Mouse (Mus musculus) urinary bladder, adult 2 months (tissue): ENCODE measurements around the gene Cacna2d2. TPM values are rescaled to one million over a fixed set of nuclear protein-coding genes. Genes with fewer than 3 reads are reported as not detected.

Experiments
- DNase-seq: peaks from one replicate; pipeline ENCODE4 v3.0.0; 2022; ENCODE audit warnings: low spot score
- polyA plus RNA-seq: library from polyadenylated mRNA; depleted of rRNA; stranded (reverse); fragments of >200 nt; gene quantifications from 2 replicates; pipeline ENCODE4 v1.2.3, GENCODE M21; 2012

Cacna2d2 gene
- polyA plus RNA-seq, 1 experiment = 0.84 TPM

DNA sequence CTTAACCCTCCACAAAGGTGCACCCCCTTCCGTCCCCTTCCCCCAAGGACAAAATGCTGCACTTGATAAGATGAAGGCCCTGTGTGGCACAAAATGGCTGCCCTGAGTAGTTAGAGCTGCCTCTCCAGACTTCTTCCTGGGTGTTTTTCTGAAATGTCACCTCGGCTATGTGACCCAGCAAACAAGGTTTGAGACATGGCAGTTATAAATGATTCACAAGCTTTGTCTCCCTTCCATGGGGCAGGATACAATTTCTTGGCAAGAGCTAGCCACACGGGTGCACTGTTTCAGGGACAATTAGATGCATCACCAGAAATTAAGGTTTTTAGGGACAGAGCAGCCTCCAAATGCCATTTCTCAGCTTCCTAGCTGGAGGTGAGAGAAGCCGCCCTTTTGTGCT is 141.0 kb downstream of the Cacna2d2 start:
- DNase-seq = no peak

DNA sequence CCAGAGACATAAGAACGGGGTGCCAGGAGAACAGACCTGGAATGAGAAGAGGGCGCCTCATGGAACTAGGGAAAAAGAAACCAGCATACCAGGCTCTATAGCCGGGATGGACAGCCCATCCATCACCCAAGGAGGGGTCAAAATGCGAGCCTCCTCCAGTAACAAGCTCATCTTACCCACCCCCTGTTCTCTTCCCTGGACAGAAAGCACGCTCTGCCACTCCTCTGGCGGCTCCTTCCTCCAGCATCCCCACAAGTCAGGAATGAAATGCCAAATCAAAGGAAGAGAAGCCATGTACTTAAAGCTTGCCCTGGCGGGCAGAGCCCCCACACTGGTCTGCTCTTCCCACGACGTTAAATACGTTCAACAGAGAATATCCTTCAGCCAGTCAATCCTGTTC is 141.6 kb downstream of the Cacna2d2 start:
- no peak for DNase-seq

DNA sequence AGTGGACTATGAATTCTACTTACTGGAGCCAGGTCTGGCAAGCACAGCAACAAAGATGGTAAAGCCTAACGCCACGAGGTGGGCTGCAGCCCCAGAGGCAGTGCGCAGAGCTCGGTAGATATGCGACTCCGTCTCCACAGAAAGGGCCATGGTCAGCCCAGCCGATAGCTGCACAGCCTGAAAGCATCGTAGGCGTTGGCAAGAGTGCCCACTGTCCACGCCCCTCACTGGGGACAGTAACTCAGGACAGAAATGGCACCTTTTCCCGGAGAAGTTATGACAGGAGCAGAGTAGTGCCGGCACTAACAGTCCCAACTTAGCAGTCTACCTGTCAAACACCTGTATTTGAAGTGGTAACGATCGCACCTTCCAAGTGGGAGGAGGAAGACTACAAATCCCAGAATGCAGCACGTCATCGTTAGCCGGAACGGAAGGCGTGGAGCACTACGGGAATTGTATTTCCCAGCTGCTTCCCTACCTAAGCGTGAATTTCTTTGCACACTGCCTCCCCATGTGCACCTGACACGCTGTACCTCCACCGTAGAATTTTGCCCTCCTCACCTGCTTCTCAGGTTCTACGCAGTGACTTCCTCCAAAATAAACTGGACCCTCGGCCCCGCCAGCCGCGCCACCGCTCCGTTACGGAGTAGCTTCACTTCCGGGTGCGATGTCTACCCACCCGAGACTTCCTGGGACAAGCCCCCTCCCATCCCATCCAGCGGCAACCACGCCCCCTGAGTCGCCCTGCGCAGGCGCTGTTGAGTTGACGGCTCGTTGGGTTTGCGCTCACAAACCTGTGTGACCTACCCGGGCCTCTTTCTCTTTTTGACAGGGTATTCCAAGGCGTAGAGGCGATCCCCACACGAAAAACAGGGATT is 142.3 kb downstream of the Cacna2d2 start, which contains the start of the genes Cyb561d2 and Nprl2:
Gene Cyb561d2 (minus strand): TSS at position 720 of the 878 bp plus-strand sequence.
Gene Nprl2 (plus strand): TSS at position 753 of the 878 bp plus-strand sequence.
- peak; percentile 88 for DNase-seq

DNA sequence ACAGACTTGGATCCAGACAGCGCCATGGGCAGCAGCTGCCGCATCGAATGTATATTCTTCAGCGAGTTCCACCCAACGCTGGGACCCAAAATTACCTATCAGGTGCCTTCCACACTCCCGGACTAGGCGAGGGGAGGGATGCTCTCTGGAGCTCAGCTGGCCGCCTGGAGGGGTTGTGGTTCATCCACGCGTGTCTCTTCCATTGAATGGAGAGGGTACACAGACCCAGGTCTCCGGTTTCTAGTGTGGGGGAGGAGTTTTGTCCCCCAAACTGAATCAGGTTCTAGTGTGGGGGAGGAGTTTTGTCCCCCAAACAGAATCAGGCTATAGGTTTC is 142.9 kb downstream of the Cacna2d2 start:
- DNase-seq = no peak

DNA sequence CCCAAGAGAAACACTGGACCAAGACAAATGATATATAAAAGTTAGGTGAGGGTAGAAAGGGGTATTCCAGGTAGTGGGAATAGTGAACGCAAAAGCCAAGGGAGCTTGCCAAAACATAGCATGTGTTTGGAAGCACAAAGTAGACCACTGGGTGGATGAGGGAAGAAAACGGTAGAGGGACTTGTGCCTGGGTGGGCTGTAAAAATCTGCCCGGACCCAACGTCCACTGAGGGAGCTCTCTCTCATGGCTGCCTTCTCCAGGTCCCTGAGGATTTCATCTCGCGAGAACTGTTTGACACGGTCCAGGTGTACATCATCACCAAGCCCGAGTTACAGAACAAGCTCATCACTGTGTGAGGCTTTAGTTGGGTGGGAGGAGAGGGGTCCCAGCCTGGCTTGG is 143.3 kb downstream of the Cacna2d2 start:
- no peak for DNase-seq

DNA sequence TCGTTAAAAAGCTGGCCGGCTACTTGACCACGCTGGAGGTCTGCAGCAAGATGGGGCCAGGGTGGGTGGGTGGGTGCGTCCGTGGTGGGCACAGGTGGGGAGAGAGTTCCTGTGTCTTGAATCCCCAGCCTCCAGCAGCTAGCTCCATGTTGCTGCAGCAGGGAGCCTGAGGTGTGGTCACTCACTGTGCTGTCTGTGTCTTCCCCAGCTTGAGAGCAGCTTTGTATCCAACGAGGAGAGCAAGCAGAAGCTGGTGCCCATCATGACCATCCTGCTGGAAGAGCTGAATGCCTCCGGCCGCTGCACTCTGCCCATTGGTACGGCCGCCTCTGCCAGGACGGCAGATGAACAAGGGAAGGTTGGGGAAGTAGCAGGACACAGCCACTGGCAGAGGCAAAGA is 143.9 kb downstream of the Cacna2d2 start:
- no peak for DNase-seq

DNA sequence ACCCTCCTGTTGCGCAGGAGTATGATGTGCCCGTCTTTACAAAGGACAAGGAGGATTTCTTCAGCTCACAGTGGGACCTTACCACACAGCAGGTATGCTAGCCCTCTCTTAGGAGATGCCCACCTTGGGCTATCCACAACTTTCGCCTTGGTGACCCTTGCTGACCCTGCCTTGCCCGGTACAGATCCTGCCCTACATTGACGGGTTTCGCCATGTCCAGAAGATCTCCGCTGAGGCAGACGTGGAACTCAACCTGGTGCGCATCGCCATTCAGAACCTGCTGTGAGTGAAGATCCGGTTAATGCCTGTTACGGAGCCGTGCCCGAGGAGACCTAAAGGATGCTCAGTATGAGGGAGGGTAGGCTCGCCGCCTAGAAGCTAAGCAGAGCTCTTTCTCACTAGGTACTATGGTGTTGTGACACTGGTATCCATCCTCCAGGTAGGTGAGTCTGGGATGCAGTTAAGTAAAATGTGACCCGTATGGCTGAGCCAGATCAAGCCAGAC is 144.8 kb downstream of the Cacna2d2 start:
- no peak for DNase-seq

DNA sequence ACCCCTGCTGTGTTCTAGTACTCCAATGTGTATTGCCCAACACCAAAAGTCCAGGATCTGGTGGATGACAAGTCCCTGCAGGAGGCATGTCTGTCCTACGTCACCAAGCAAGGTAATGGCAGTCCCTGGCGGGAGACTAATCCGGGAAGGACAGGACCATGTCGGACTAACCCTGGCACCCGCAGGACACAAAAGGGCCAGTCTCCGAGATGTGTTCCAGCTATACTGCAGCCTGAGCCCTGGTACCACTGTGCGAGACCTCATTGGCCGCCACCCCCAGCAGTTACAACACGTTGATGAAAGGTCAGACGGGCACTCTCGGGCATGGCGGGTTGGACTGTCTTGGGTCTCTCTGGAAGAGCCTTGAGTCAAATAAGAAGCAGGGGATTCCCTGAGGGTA is 145.3 kb downstream of the Cacna2d2 start:
- DNase-seq = no peak

DNA sequence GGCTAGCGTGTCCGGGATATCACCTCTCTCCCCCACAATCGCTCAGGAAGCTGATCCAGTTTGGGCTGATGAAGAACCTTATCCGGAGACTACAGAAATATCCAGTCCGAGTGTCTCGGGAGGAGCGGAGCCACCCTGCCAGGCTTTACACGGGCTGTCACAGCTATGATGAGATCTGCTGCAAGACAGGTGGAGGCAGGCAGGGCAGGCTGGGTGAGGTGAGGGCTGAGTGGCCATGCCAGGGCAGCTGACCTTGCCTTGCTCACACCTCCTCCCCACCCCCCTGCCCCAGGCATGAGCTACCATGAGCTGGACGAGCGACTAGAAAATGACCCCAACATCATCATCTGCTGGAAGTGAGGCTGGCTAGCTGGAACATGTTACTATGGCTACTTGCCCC is 145.8 kb downstream of the Cacna2d2 start:
- DNase-seq = no peak

DNA sequence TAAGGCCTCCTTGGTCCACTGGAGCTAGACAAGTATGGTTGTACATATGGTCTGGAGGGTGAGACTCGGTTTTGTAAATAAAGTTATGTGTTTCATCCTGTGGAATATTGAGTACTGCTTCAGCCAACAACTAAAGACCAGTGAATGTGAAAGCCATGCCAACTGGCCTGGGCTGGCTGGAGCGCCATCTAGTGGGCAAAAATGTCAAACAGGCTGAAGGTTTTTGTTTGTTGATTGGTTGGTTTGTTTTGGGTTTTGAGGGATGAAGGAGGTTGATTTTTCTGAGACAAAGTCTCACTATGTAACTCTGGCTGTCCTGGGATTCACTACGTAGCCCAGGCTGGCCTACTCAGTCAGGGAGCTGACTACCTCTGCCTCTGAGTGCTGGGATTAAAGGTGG is 146.2 kb downstream of the Cacna2d2 start:
- DNase-seq = no peak

DNA sequence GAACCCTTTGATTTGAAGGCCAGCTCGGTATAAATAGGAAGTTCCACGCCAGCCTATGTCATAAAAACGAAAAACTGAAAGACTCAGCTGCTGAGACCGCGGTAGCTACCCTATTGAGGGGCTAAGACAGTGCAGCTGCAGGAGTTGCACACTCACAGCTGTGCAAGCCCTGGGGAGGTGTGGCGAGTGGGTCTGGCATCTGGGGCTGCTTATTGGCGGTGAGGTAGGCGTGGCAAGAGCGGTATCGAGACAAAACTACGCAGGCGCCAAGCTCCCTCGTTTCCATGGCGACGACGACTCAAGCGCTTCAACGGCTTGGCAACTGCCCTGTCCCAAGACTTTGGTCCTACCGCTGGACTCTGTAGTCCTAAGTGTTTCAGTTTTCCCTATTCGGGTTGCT is 147.6 kb downstream of the Cacna2d2 start, which contains the start of gene Zmynd10:
Gene Zmynd10 (plus strand): TSS at position 273 of the 400 bp plus-strand sequence.
- DNase-seq = no peak

DNA sequence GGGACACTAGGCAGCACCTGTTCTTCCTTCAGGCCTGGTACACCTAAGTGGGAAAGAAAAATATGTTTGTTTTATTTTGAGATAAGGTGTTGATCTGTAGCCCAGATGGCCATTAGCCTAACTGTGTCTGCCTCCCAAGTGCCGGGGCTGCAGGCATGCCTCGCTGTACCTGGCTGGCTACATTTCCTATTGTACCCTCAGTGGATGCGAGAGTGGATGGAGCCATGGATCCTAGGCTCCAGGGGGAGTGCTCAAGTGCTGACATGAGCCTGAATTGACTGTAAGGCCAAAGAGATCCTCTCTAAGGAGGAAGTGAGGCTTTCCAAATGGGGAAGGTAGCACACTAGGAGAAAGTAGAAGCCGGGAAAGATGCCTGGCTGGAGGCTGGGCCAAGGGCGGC is 148.5 kb downstream of the Cacna2d2 start:
- DNase-seq = no peak

DNA sequence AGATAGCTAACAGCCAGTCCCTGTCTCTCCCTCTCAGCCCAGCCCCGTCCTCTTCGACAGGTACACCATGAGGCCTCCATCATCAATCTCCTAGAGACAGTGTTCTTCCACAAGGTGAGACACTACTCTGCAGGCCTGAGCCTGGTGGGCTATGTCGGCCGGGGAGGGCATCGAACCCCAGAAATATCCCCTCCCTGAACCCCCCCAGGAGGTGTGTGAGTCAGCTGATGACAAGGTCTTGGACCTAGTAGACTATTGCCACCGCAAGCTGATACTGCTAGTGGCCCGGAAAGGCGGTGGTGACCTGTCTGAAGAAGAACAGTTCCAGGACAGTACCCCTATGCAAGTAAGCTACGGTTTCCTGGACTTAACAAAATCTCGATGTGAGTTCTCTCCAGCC is 149.4 kb downstream of the Cacna2d2 start:
- DNase-seq = no peak

DNA sequence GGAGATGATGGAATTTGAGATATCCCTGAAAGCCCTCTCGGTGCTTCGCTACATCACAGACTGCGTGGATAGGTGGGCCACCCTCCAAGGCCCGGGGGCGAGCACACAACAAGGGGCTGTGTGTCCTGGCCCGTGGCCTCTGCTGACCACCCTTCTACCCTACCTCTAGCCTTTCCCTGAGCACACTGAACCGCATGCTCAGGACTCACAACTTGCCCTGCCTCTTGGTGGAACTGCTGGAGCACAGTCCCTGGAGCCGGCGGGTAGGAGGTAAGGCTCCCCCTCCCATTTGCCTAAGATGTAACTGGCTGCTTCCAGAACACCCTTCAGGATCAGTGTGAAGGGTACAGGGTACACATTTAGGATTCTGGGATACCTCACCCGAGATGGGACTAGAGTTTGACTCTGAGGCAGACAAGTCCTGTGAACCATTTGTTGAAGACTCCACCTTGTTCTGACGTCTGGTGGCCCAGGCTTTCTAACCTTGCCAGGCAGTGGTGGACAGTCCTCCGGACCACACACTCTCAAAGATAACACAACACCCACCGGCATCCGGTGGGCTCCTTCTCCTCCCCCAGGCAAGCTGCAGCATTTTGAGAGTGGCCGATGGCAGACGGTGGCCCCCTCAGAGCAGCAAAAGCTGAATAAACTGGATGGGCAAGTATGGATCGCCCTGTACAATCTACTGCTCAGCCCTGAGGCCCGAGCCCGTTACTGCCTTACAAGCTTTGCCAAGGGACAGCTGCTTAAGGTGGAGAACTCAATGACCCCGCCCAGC is 150.1 kb downstream of the Cacna2d2 start:
- DNase-seq = no peak

DNA sequence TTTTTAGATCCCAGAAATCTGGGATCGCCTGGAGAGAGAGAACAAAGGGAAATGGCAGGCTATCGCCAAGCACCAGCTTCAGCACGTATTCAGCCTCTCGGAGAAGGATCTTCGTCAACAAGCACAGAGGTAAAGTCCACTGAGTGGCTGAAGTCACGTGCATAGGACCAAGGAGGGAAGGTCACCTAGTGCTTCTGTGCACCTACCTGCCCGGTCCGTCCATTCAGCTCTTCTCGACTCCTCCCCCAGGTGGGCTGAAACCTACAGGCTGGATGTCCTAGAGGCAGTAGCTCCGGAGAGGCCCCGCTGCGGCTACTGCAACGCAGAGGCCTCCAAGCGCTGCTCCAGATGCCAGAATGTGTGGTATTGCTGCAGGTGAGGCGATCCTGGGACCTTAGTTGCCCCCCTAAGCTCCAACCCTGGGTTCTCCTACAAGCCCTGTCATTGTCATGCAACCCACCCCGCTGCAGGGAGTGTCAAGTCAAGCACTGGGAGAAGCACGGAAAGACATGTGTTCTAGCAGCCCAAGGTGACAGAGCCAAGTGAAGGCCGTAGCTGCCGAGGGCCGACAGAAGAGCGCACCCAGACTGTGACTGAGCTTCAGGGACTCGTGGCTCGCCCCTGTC is 151.2 kb downstream of the Cacna2d2 start:
- DNase-seq = no peak

DNA sequence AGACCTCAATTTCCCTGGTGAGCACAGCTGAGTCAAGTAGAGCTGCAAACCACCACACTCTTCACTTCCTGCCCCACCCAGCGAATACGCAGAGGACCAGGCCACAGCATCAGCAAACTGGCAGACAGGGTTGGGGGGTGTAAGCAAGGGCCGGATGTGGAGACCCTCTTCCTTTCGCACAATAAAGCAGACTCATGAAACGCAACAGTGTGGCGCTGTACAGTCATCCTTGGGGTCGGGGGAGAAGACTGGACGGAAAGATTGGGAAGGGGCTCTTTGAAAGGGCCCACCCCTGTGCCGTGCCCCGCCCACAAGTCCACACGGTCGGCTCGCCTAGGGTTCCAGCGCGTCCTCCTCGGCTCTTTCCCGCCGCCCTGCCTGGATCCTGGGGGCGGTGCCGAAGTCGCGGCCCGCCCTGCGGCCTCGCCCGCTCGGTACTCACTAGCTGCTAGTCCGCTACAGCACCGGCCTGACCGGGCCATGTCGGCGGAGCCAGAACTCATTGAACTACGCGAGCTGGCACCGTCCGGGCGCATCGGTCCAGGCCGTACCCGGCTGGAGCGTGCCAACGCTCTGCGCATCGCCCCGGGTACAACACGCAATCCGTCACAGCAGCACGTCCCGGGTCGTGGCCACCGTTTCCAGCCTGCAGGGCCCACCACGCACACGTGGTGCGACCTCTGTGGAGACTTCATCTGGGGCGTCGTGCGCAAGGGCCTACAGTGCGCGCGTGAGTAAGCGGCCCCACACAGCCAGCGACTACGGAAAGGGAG is 151.9 kb downstream of the Cacna2d2 start, which contains the start of gene Rassf1:
Gene Rassf1 (plus strand): TSS at position 439 of the 773 bp plus-strand sequence.
- DNase-seq = no peak

DNA sequence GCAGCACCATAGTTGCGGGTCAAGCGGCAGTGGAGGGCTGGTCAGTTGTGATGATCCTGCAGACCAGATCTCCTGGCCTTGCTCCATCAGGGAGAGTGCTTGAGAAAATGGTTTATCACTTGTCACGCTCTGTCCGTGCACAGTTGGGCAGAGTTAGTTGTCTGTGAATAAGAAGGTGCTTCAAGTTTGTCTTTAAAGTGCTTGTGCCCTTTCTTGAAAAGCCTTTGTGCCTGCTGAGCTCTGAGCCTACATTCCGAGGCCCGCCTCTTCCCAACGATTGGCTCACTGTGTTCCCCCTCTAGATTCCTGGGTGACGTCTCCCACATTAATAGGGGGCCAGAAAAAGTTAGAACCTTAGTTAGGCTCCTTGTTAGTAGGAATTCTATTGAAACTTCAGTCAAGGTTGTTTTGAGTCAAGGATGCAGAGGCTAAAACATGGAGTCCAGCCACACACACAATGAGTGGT is 152.5 kb downstream of the Cacna2d2 start:
- no peak for DNase-seq

DNA sequence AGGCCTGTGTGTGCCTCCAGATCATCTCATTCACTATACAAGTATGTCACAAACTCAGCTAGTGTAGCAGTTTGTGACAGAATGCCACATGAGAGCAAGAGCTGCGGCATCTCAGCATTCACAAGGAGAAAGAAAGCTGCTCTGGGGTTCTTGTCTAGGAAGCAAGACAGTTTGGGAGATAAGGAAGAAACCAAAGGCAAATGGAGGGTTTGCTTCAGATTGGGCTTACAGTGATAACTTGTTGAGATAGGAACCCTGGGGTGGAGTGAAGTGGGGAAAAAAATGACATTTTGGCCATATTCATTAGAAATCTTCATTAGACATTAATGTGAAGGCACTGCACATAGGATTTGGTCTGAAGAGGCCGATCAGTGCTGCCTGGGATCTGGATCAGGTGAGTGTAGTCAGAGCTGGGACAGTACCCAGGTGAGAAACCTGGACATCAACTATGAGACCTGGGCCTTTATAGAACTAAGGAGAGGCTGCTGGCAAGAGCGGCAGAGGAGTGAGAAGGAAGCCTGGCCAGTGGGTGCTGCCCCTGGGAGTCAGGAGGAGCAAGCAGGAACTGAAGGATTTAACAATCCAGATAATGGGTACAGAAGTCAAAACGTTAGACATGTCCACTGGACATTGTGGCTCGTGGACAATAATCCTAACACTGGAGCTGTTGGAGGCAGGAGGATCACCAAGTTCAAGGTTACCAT is 153.4 kb downstream of the Cacna2d2 start:
- no peak for DNase-seq

DNA sequence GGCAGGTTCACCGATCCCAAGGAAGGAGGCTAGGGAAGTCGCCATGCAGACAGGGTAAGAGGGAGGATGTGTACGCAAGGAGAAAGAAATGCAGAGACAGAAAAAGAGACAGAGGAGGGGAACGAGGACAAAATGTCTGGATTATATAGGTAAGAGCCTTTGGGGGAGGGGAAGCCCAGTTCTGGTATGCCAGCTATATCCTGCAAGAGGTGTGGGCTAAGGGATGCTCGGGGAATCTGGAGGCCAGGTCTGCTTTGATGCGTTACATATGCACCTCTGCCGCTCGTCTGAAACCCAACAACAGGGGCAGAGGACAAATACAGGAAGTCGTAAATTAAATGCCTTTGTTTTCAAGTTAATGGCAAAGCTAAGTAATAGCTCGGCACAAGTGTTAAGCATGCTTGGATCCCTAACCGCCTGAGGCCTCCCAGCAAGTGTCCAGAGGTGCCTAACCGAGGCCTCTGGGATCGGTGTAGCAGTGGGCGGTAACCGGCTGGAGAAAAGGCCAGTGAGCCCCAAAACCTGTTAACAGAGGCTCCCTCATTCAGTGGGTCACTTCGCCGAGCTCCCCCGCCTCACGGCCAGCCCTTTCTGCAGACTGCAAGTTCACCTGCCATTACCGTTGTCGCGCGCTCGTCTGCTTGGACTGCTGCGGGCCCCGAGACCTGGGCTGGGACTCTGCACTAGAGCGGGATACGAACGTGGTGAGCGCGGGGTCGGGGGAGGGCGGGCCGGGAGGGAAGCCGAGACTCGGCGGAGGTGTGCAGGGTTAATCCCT is 154.3 kb downstream of the Cacna2d2 start:
- DNase-seq = no peak

DNA sequence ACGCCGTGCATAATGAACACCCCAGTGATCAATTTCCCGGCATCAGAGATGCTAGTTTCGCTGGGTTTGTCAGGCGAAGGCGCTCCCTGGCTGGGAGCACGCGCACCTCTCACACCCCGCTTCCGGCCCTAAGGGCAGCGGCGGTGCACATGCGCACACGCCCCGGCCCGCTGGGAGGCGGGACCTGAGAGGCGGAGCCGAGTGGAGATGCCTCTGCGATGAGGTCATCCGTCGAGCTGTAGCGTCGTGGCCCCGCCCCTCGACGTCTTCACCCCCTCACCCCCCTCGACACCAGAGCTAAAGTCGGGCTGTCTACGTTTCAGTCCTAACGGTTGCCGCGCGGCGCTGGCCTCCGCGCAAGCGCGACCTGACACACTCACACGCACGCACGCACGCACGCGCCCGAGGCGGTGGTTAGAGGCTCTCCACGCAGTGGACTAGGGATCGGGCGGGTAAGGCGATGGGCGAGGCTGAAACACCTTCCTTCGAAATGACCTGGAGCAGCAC is 155.0 kb downstream of the Cacna2d2 start:
- peak; percentile 92 for DNase-seq
